Mouse (Mus musculus) heart, adult 2 months (tissue): ENCODE data around the gene Ano1.

Experiments used
- EP300 ChIP-seq: fragments of 200-500 bp; IDR thresholded peaks from 2 replicates; pipeline ENCODE4 v1.6.1; 2011; ENCODE audit warnings: low read depth, low read length, control low read depth; ENCODE audit not compliant: insufficient read depth
- POLR2A ChIP-seq: fragments of 200-500 bp; IDR thresholded peaks from 2 replicates; pipeline ENCODE4 v1.6.1; 2011; ENCODE audit warnings: mild to moderate bottlenecking, low read depth, low read length, control low read depth; ENCODE audit not compliant: insufficient read depth

DNA sequence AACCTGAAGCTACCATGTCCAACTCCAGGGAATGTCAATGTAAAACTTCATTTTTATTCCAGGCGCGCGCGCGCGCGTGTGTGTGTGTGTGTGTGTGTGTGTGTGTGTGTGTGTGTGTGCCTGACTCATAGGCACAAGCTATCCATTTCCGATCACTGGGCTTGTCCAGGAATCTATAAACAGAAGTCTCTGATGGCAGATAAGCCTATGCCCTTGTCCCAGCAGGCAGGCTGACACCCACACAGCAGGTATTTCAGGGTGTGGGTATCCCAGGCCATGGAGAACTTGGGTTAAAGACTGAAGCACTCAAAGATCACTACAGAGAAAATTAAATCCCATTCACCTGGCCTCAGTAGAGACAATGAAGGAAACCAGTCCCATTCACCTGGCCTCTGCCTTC, 76.1 kb downstream of the Ano1 start:
- TF ChIP-seq POLR2A: no peak
- no peak for TF ChIP-seq EP300
